Mouse (Mus musculus): ENCODE results near the gene Sp3.
"Not testable (repeated sequence)": the region's sequence is repeated elsewhere in the genome, so short reads cannot be mapped to it uniquely, and the experiment has no call there.

Sp3 gene

DNA sequence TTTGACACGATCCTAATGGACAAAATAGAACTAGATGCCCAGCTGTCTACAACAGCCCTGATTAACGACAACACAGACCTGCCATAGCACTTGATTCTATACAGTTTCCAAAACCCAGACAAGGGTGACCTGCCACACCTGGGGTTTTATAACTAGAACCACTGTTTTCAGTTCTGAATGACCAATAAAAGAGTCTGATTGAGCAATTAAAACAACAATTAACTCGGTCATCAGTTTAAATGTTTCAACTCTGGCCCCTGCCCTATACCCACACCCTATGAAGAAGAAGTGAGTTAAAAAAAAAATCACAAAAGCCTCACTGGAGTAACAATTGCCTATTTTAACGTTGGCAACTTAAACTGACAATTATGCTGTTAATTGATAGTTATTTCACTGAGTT, 64.1 kb downstream of the Sp3 start:
- no peak for DNase-seq (ENCODE audit: low read depth)

DNA sequence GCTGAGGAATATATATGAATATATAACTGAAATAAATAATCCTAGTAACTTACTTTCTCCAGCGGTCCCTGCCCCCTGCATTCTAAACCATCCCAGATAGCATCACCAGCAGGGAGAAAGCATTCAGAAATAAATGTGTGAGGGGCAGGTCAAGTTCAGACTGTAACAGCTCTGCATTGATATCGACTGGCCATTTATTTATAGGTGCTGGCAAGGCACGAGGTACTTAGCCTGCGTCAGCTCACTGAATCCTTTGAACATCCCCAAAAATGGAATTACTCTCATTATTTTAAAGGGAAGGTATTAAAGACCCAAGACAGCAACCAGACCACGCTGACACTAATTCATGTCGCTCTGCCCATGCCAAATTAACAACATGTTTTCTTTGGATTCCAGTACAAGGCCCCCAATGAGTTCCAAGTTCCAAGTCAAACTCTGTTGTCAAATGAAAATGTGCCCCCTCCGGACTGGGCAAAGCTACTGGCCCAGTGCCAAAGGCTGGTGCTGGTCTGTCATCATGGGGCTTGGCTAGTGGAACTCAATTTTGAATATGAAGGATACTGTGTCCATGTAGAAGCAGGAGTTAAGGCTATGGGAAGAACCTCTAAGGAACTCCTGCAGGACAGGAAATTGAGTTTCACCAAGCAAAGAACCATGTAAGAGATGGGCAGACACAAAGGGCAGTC, 64.9 kb downstream of the Sp3 start:
- DNase-seq (ENCODE audit: low read depth), result no peak

DNA sequence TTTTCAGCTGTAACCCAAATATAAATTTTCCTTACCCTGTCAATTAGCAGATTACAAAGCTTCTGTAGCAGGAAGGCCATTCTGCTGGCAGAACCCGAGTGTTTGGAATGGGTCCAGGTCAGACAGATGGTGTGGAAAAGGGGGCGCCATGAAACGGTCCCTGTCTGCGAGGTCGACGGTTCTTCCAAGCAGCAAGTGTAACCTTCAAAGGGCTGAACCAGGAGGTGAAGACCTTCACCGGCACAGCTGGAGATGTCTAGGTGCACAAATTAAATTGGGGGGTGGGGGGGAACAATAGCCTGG, 66.8 kb downstream of the Sp3 start:
- no peak for DNase-seq (ENCODE audit: low read depth)

DNA sequence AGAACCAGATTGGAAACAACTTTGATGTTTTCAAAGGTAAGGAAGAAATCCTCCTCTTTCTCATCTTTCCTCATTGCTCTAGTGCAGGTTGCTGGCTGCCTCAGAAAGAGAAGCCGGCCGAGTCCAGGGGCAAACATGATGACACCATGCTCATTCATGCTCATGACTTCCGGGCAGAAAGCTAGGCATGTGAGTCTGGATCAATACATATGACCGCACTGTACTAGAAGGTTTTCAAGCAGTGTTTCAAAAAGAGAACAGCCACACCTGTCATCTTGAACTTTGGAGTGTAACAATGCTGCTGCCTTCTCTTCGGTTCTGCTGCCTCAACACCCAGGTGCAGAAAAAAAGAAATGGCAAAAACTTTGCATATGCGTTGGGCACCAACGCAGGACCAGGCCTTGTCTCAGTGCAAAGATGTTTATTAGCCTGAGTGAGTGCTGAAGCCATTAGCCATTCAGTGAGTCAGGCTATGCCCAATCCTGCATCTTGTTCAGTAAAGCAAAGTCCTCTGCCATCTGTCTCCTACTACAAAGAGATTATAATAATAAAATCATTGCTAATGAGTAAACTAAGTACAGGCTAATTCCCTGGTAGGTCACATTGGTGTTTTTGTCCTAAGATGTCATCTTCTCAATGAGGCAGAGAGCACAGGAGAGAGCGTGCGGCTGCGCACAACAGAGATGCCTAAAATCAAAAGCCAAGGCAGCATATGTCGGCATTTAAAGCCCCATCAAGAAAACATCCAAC, 67.4 kb downstream of the Sp3 start:
- DNase-seq (ENCODE audit: low read depth), result no peak

DNA sequence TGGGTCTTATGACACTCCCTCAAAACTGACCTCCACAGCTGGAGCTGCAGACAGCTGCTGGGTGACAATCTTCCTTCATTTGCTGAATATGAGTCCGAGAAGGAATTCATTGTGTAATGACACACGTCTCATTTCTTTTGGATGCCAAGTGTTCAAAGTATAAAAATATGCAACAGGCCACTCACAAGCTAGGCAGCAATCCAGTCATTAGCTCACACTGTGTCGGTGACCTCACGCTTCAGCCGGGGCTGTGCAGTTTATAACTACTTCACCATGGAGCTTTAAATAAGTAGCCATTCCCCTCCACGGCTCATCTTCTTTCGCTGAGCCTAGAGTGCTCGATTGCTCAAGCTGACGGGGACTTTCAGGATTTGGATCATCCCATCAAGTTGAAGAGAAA, 68.7 kb downstream of the Sp3 start:
- no peak for DNase-seq (ENCODE audit: low read depth)

DNA sequence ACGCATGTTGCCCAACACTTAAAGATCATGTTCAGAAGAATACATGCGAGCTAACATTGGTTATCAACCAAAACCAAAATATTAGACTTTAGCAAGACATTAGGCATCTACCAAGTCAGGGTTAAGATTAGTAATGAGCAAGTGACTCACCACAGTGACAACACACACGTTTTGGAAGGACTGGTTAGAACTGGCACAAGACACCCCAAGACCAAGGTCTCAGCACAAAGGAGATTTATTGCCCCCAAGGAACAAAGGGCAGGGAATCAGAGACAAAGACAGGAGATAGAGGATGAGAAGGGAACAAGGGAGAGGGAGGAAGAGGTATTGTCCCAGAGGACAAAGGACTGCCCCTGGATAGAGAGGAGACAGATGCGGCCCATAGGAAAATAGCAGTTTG, 71.2 kb downstream of the Sp3 start:
- DNase-seq (ENCODE audit: low read depth), result no peak

DNA sequence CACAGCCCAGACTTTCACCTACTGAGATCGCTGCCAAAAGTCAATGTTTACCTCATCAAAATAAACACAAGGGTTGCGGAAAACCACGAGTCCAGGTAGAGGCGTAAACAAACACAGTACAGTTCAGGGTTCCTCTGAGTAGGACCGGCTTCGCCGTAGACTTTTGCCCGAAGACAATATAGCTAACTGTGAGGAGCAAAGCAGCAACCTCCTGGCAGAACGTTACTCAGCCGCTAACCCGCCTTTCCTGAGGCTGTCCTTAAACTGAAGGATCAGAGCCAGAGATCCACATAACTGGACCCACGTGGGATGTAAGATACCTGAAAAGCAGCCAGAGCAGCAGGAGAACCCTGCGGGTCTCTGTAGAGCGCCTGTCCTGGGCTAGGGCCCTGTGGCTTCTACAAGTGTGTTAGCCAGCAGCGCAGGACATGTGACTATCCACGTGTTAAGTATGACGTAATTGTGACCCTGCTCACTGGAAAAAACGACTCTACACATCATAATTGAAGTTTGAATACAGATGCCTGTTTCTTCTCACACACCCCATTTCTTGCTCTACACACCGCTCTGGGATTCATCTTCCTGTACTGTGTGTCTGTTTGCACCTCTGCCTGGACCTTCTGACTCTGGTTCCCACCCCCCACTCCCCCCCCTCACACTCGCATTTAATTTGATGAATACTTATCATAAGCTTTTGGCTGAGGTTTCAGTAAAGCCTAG, 71.9 kb downstream of the Sp3 start:
- no peak for DNase-seq (ENCODE audit: low read depth)

DNA sequence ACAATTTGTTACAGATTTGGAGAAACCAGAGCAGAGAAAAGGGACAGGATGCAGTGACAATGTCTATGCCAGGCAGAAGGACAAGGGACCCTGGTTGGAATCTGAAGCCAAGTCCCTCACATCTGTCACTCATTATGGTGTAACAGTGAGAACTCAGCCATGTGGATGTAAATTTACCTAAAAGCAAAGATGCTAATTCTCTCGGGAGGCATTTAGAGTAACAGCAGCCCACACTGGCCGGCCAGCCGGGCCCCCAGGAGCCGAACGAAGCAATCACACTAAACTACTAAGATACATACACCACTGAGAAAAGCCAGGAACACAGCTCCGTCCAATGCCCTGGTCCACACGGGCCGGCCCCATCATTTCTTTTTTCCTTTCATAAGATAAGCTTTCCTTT, 73.5 kb downstream of the Sp3 start:
- no peak for DNase-seq (ENCODE audit: low read depth)

DNA sequence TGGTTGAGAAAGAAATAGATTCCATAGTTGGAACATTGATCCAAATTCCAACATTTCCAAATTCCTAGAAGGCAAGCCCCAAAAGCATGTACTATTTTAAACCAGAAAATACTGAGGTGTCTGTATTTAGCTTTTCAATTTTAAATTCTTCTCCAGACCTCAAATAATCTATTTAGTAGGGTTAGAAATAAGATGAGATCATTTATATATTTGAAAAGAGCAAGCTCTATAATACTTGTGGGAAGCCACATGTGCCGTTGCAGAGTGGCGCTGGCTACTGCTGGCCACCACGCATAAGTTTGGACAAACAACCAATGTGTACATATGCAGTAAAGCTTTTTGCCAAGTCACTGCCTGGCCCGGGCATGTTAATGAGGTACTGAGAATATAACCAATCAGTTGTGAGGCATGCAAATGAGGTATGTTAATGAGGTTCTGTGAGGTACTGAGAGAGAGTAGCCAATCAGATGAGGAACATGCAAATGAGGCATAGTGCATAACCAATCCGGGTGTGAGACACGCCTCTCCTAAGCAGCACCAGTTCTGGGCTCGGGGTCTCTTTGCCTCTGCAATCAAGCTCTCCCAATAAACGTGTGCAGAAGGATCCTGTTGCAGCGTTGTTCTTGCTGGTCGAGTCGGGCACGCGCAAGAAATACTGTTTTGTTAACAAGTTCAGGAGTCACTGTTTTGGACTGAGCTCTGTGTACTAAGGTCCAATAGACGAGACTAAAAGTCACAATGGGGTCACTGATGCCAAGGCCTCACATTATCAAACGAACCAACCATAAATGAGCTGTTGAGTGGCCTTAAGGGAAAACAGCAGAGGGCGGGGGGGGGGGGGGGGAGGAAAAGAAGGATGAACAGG, 77.2 kb downstream of the Sp3 start:
- DNase-seq (ENCODE audit: low read depth), result not testable (repeated sequence)

DNA sequence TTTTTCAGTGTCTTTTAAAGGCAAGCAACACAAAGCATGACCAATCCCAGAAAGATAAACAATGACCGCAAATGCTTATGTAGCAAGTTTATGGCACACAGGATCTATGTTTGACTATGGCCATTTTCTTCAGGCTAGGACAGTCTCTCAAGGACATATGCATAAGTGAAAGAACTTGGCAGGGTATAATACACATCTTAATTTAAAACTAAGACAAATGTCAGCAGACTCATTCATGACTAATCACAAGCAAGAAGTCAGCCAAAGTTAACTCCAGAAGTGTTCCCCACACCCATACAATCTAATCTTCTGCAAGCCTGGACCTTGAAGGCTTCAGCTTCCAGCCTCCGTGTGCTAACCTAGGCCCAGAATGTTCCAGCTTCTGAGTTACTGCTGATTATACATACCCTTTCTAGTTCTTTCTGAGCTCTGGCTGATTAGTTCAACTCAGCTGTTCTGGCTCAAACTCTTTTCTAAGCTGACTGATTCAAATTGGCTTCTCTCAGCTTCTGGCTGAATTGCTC, 81.4 kb downstream of the Sp3 start:
- no peak for DNase-seq (ENCODE audit: low read depth)

DNA sequence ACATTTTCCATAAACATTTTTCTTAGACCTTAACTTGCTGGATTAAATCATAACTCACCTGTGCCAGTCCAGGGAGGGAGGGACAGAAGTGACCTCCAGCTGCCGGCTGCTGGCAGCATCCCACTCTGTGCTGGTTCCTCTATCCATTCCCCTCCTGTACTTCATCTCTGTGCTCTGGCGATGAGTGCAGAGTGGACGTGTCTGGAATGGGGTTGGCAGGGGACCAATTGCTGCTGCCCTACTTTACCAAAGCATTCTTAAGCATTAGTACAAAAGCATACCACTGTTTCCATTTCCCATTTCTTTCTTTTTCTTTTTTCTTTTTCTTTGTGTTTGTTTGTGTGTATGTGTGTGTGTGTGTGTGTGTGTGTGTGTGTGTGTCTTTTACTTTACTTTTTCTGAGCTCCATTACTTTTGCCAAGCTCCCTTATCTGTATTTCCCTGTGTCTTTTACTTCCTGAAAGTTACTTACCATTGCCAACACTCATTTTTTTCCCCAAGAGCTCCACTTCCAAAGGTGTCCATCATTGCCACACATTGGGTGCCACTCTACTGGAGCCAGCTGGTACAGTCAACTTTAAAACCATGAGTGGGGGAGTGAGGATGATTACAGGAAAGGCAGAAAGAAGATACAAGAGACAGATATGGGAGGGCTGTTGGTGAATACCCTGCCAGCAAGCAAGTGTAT, 82.0 kb downstream of the Sp3 start:
- DNase-seq (ENCODE audit: low read depth), result no peak

DNA sequence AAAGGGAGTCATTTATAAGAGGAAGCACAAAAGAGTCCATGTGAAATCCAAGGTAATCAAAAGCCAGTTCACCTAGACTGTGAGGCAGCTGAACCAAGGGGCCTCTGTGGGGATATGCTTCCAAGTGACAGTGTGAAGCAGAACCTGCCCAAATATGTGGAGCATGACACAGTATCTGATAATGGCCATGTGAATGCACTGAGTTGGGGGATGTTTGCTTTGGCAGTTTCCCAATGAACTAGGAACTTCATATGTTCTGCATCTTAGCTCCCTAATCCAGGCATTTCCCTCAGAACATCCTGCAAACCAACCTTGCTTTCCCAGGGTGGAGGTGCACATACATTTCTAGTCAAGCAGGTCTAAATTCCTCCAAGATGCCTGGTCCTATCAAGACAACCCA, 90.4 kb downstream of the Sp3 start:
- no peak for DNase-seq (ENCODE audit: low read depth)

All from c-Kit-positive CD71-positive TER-119-negative erythroid progenitor cells, embryonic 14.5 days (primary cell).